Mouse (Mus musculus) intestine, embryonic 15.5 days (tissue): Measurements from ENCODE around the gene Zbed5. TPM values are rescaled to one million over a fixed set of nuclear protein-coding genes. Genes with fewer than 3 reads are reported as not detected.
A peak's percentile ranks its signal among the peaks of the same experiment; 100 is the strongest.
"Not testable (repeated sequence)": the region's sequence is repeated elsewhere in the genome, so short reads cannot be mapped to it uniquely, and the experiment has no call there.

ENCODE experiments used
- ATAC-seq: fragments of 200-750 bp; cut with Nextera tagmentation; 2 replicates; pipeline ENCODE4 v1.8.0; 2017; ENCODE audit warnings: moderate TSS enrichment, moderate library complexity
- H3K27ac ChIP-seq: fragments of 300-500 bp; sonication (generic); 2 replicates; pipeline ENCODE4 v1.5.1; 2015; ENCODE audit warnings: mild to moderate bottlenecking, inconsistent platforms
- H3K27me3 ChIP-seq: fragments of 300-500 bp; sonication (generic); replicated peaks from 2 replicates; pipeline ENCODE4 v1.6.1; 2015; ENCODE audit warnings: inconsistent platforms
- H3K36me3 ChIP-seq: fragments of 300-500 bp; sonication (generic); 2 replicates; pipeline ENCODE4 v1.6.1; 2015; ENCODE audit warnings: inconsistent platforms
- H3K4me1 ChIP-seq: fragments of 300-500 bp; sonication (generic); replicated peaks from 2 replicates; pipeline ENCODE4 v1.6.1; 2015; ENCODE audit warnings: inconsistent platforms
- H3K4me2 ChIP-seq: fragments of 300-500 bp; sonication (generic); replicated peaks from 2 replicates; pipeline ENCODE4 v1.6.1; 2015; ENCODE audit warnings: mild to moderate bottlenecking, inconsistent platforms
- H3K4me3 ChIP-seq: fragments of 300-500 bp; sonication (generic); replicated peaks from 2 replicates; pipeline ENCODE4 v1.5.1; 2015; ENCODE audit warnings: inconsistent platforms
- H3K9ac ChIP-seq: fragments of 300-500 bp; sonication (generic); 2 replicates; pipeline ENCODE4 v1.6.1; 2015; ENCODE audit warnings: inconsistent platforms
- H3K9me3 ChIP-seq: fragments of 300-500 bp; sonication (generic); 2 replicates; pipeline ENCODE4 v1.6.1; 2016; ENCODE audit warnings: inconsistent platforms
- WGBS: fragments of 180-500 bp; shearing (Covaris S2); methylation state at CpG from one replicate; pipeline ENCODE4 v1.1.7; 2015; 5-methylcytosine and 5-hydroxymethylcytosine counted together
- polyA plus RNA-seq: library from polyadenylated mRNA; unstranded; fragments of >200 nt; fragmentation: Nextera tagmentation; extraction: Ambion mirVana; gene quantifications from 2 replicates; pipeline ENCODE4 v1.2.1, GENCODE M21; 2015

Gene Zbed5
- polyA plus RNA-seq, 1 experiment from 2014 or later: 3.2 TPM

DNA sequence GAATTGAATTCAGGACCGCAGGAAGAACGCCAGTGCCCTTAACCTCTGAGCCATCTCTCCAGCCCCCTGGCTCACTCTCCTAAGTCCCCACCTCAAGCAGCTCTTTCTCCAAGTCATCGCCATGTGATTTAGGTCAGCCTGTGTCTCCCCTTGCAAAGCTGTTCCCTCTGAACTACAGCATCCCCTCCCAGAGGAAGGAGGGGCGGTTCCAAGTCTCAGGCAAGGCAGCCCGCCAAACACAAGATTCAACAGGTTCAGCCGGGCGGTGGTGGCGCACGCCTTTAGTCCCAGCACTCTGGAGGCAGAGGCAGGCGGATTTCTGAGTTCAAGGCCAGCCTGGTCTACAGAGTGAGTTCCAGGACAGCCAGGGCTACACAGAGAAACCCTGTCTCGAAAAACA lies 20.0 kb downstream of the Zbed5 start:
- not testable (repeated sequence) for H3K36me3 ChIP-seq, H3K4me2 ChIP-seq, ATAC-seq, H3K4me3 ChIP-seq, H3K9ac ChIP-seq, H3K9me3 ChIP-seq, H3K27ac ChIP-seq, H3K4me1 ChIP-seq, H3K27me3 ChIP-seq
- 80% methylated on average over 11 of the region's 11 CpGs for WGBS

DNA sequence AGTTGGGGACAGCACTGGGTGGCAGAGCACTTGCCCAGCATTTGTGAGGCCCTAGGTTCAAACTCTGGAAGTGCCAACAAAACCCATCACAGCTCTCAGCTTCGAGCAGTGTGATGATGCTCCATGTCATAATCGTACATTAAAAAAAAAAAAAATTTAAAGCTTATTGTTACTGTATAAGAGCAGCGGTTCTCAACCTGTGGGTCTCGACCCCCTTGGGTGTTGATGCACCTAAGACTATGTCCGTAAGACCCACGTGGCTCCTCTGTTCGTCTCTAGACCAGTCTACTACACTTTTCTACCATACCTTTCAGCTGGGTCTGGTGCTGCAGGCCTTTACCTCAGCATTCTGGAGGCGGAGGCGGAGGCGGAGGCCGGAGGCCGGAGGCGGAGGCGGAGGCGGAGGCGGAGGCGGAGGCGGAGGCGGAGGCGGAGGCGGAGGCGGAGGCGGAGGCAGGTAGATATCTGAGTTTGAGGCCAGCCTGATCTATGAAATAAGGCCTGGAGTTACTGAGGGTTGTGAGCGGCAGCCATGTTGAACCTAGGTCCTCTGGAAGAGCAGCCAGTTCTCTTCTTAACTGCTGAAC lies 22.6 kb downstream of the Zbed5 start:
- 90% methylated on average over 24 of the region's 24 CpGs for WGBS

DNA sequence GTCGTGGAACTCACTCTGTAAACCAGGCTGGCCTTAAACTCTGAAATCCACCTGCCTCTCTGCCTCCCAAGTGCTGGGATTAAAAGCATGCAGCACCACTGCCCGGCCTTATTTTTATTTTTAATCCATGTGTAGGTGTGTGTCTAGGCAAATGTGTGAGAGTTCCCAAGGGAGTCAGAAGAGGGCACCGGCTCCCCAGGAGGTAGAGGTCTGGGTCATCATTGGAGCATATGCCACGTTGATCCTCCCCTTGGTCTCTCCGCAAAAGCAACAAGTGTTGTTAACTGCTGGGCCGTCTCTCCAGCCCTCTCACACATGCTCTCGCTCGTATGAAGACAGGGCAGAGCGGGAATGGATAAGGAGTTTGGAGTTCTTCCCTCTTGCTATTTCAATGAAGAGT lies 23.2 kb downstream of the Zbed5 start:
- H3K27ac ChIP-seq: no peak overlapping the region
- no peaks in the 10 kb centered on the region for H3K27me3 ChIP-seq
- no peak overlapping the region for H3K4me2 ChIP-seq
- H3K36me3 ChIP-seq: no peaks in the 10 kb centered on the region
- ATAC-seq: no peak
- no peaks in the 10 kb centered on the region for H3K4me1 ChIP-seq
- H3K4me3 ChIP-seq: no peak overlapping the region
- no peaks in the 10 kb centered on the region for H3K9me3 ChIP-seq
- 78% methylated on average over 9 of the region's 9 CpGs for WGBS
- H3K9ac ChIP-seq: no peak overlapping the region

More for the DNA sequence above, 22.6 kb downstream of the Zbed5 start:
- ATAC-seq: no peak
- Histone ChIP-seq H3K36me3 (no peaks in the 10 kb centered on the region), H3K4me2 (no peak overlapping the region), H3K27ac (no peak overlapping the region), H3K4me1 (no peaks in the 10 kb centered on the region), H3K9me3 (no peaks in the 10 kb centered on the region), H3K27me3 (no peaks in the 10 kb centered on the region), H3K4me3 (no peak overlapping the region), H3K9ac (no peak overlapping the region)

- H3K4me3 ChIP-seq: no peak overlapping the region
- H3K9me3 ChIP-seq: no peaks in the 10 kb centered on the region
- H3K4me1 ChIP-seq: no peaks in the 10 kb centered on the region
- H3K4me2 ChIP-seq: no peak overlapping the region
- H3K9ac ChIP-seq: no peak overlapping the region
- no peaks in the 10 kb centered on the region for H3K27me3 ChIP-seq
- no peak for ATAC-seq
- 66% methylated on average over 8 of the region's 8 CpGs for WGBS
- no peak overlapping the region for H3K27ac ChIP-seq
- no peaks in the 10 kb centered on the region for H3K36me3 ChIP-seq
Measured at GRCm38 (mm10) chr5:129919320-129919719, 23.8 kb downstream of the Zbed5 start.

- H3K4me2 ChIP-seq: no peak overlapping the region
- no peaks in the 10 kb centered on the region for H3K27me3 ChIP-seq
- H3K4me1 ChIP-seq: no peaks in the 10 kb centered on the region
- no peaks in the 10 kb centered on the region for H3K9me3 ChIP-seq
- no peak overlapping the region for H3K27ac ChIP-seq
- 95% methylated on average over 4 of the region's 4 CpGs for WGBS
- ATAC-seq: no peak
- H3K4me3 ChIP-seq: no peak overlapping the region
- H3K9ac ChIP-seq: no peak overlapping the region
- no peaks in the 10 kb centered on the region for H3K36me3 ChIP-seq
Measured at GRCm38 (mm10) chr5:129921972-129922371, 26.4 kb downstream of the Zbed5 start.

GRCm38 (mm10) chr5:129924820-129925452 lies 29.4 kb downstream of the Zbed5 start:
- Histone ChIP-seq H3K4me1 (no peaks in the 10 kb centered on the region), H3K9me3 (no peaks in the 10 kb centered on the region), H3K4me3 (no peak overlapping the region), H3K27ac (no peak overlapping the region), H3K36me3 (no peaks in the 10 kb centered on the region), H3K27me3 (no peaks in the 10 kb centered on the region), H3K4me2 (no peak overlapping the region), H3K9ac (no peak overlapping the region)
- WGBS: 76% methylated on average over 8 of the region's 8 CpGs
- ATAC-seq: peak; percentile 69

DNA sequence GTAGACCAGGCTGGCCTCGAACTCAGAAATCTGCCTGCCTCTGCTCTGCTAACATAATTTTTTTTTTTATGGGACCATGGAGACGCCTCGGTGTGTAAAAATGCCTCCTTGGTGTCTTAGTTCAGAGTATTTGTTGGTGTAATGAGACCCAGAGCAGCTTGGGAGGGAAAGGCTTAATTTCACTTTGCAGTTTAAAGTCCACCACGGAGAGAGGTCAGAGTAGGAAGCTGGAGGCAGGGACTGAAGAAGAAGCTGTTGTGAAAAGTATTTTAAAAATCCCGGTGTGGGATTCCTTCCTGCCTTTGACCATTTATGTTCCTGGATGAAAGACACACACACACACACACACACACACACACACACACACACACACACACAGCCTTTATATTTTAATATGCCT lies 30.4 kb downstream of the Zbed5 start:
- ATAC-seq: peak; percentile 35; the same call in 1 of the 2 replicates
- no peak overlapping the region for H3K27ac ChIP-seq
- 72% methylated on average over 5 of the region's 5 CpGs for WGBS

GRCm38 (mm10) chr5:129929924-129930855 lies 34.7 kb downstream of the Zbed5 start:
- WGBS: 49% methylated on average over 9 of the region's 9 CpGs
- Histone ChIP-seq H3K9ac (no peak overlapping the region), H3K36me3 (no peaks in the 10 kb centered on the region), H3K27me3 (no peaks in the 10 kb centered on the region), H3K4me3 (no peak overlapping the region), H3K4me1 (no peaks in the 10 kb centered on the region), H3K4me2 (no peak overlapping the region), H3K9me3 (no peaks in the 10 kb centered on the region), H3K27ac (no peak overlapping the region)
- ATAC-seq: no peak

More for the DNA sequence above, 30.4 kb downstream of the Zbed5 start:
- Histone ChIP-seq H3K4me1 (no peaks in the 10 kb centered on the region), H3K4me3 (no peak overlapping the region), H3K9ac (no peak overlapping the region), H3K4me2 (no peak overlapping the region), H3K27me3 (no peaks in the 10 kb centered on the region), H3K9me3 (no peaks in the 10 kb centered on the region), H3K36me3 (no peaks in the 10 kb centered on the region)

GRCm38 (mm10) chr5:129936941-129937340 lies 41.4 kb downstream of the Zbed5 start:
- no peak overlapping the region for H3K27ac ChIP-seq
- ATAC-seq: no peak
- H3K9ac ChIP-seq: no peak overlapping the region
- H3K4me2 ChIP-seq: no peak overlapping the region
- H3K27me3 ChIP-seq: no peaks in the 10 kb centered on the region
- no peak overlapping the region for H3K4me3 ChIP-seq
- WGBS: 55% methylated on average over 4 of the region's 4 CpGs
- H3K4me1 ChIP-seq: no peaks in the 10 kb centered on the region
- H3K36me3 ChIP-seq: no peaks in the 10 kb centered on the region
- no peaks in the 10 kb centered on the region for H3K9me3 ChIP-seq

DNA sequence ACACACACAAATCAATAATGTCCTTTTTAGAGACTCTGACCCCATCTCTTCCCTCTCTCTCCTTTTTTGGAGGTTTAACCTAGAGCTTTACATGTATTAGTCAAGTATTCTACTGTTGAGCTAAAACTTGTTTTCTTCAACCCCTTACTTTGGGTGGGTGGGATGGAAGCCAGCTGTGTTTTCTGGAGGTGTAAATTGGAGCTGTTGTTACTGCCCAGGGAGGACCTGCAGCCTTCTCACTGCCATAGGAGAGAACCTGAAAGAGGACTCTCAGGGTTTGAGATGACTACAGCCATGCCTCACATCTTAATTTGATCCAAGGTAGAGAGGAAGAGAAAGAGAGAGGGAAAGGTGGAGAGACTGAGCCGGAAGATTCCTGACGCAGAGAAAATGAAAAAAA lies 44.8 kb downstream of the Zbed5 start:
- no peak overlapping the region for H3K4me3 ChIP-seq
- no peak for ATAC-seq
- no peaks in the 10 kb centered on the region for H3K36me3 ChIP-seq
- H3K9ac ChIP-seq: no peak overlapping the region
- no peak overlapping the region for H3K27ac ChIP-seq
- H3K27me3 ChIP-seq: no peaks in the 10 kb centered on the region
- H3K4me2 ChIP-seq: no peak overlapping the region
- H3K4me1 ChIP-seq: no peaks in the 10 kb centered on the region
- no peaks in the 10 kb centered on the region for H3K9me3 ChIP-seq
- WGBS: 44% methylated on average over 2 of the region's 2 CpGs

- no peaks in the 10 kb centered on the region for H3K4me1 ChIP-seq
- H3K36me3 ChIP-seq: no peaks in the 10 kb centered on the region
- H3K4me2 ChIP-seq: peak overlapping the region; percentile 54
- no peak overlapping the region for H3K27ac ChIP-seq
- H3K27me3 ChIP-seq: no peaks in the 10 kb centered on the region
- WGBS: 4% methylated on average over 9 of the region's 9 CpGs
- no peaks in the 10 kb centered on the region for H3K9me3 ChIP-seq
- ATAC-seq: no peak; the same call in 1 of the 2 replicates
- H3K9ac ChIP-seq: peak overlapping the region; percentile 5; the same call in 1 of the 2 replicates
- H3K4me3 ChIP-seq: peak overlapping the region; percentile 89
Measured at GRCm38 (mm10) chr5:129940736-129941494, 45.4 kb downstream of the Zbed5 start.
